Mouse (Mus musculus): ENCODE measurements around the gene Sult3a2.
"Not testable (repeated sequence)": the region's sequence is repeated elsewhere in the genome, so short reads cannot be mapped to it uniquely, and the experiment has no call there.

Sult3a2 gene

DNA sequence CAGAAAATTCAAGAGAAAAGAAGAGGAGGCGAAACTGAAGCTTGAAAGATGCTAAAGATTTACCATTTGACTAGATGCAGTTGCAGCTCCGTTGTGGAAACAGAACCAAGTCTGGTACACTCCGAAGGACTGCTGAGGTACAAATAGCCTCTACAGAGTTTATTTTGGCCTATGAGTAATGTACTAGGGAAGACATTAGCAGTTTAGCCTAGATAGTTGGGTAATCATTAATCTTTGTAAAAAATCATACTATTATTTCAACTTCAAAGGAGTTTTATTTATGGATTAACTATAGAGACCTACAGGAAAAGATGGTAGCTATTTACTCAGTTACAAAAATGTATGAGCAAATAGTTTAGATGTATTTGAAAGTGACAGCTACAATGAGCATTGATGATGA lies at the start of gene Sult3a2:
Sult3a2 (minus strand) TSS at position 101 of the 400 bp plus-strand sequence.
- no peak for DNase-seq (ENCODE audit: low read depth, low spot score)

DNA sequence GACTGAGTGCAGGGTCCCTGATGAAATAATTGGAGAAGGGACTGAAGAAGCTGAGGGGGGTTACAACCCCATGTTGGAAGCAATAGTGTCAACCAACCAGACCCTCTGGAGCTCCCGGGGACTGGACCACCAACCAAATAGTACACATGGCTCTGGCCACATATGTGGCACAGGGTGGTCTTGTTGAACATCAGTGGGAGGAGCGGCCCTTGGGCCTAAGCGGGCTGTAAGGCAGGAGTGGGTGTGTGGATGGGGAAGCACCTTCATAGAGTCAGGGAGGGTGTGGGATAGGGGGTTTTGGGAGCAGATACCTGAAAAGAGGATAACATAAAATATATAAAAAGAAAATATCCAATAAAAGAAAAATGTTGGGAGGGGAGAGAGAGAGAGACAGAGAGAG lies 34.4 kb upstream of the Sult3a2 start:
- DNase-seq (ENCODE audit: low read depth, low spot score): no peak

DNA sequence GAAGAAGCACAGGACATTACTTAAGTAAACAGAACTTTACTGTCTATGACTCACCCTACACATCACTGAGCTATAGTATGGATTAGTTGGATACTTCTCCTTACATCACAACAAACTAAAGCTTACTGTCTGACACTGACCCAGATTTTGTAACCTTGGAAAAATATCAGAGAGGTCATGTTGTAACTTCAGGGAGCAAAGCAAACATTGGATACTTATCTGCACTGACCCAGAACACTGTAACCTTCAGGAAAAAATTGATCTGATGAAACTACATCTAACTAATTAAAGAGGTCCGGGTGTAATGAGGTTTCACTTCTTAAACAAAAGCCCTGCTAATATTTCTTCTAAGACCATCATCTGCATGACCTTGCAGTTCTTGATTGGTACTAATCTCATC lies 30.4 kb upstream of the Sult3a2 start:
- no peak for DNase-seq (ENCODE audit: low read depth, low spot score)

DNA sequence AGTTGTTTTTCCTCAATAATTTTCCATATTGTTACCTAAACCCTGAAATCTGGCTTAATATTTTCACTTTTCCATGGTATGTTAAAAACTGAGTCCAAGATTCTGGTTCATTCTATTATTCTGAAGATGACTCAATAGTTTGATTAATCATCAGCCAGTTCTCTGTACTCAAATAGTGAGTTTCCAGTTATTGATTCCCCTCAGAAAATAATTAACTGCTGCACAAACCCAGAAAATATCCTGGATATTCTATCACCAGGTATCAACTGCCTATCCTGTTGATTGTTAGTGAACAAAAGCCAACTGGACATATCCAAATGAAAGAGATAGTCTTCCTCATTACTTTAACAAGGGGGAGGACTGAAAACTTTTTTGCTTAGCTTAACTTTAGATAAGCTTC lies 27.8 kb upstream of the Sult3a2 start:
- DNase-seq (ENCODE audit: low read depth, low spot score): no peak

DNA sequence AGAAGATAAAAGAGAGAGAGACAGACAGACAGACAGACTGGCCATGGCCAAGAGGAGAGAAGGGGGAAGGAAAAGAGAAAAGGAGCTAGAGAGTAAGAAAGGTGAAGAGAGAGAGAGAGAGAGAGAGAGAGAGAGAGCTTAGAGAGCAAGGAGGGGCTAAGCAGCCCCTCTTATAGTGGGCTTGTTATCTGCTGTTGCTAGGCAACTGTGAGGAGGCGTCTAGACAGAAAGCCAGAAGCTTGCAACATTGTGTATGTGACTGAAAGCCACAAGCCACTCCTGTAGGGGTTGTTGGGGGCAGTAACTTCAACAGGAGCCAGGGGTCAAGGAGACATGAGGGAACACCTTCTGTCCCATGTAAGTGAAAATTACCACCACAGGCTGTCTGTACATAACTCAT lies 25.3 kb upstream of the Sult3a2 start:
- no peak for DNase-seq (ENCODE audit: low read depth, low spot score)

DNA sequence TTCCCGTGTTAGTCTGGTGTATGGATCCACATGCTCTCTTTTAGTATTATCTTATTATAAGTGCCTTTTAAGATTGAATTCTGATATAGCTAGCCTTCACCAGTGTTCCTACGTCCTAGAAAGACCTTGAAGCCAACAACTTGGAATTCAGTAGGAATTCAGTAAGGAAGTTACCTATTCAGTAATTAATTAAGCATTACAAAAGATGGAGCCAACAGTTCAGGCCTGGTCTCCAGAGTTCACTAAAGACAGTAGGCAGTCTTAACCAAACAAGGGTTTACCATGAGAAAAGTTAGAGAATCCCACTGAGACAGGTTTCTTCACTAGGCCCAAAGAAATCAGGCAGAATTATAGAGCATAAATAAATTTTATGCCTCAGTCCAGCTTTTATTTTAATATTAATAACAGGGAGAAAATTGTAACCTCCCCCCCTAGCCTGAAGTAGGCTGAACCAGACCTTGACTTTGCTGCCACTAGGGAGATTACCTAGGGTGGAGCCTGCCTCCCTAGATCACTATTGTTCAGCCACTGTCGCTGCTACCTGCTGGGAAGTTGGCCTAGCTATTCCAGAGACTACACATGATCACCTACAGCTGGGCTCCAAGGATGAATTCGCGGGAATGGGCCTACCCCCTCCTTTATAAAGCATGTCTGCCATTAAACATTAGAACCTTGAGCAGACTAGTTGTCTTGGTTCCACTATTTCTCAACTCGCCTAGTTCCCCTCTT lies 10.9 kb upstream of the Sult3a2 start:
- not testable (repeated sequence) for DNase-seq (ENCODE audit: low read depth, low spot score)

DNA sequence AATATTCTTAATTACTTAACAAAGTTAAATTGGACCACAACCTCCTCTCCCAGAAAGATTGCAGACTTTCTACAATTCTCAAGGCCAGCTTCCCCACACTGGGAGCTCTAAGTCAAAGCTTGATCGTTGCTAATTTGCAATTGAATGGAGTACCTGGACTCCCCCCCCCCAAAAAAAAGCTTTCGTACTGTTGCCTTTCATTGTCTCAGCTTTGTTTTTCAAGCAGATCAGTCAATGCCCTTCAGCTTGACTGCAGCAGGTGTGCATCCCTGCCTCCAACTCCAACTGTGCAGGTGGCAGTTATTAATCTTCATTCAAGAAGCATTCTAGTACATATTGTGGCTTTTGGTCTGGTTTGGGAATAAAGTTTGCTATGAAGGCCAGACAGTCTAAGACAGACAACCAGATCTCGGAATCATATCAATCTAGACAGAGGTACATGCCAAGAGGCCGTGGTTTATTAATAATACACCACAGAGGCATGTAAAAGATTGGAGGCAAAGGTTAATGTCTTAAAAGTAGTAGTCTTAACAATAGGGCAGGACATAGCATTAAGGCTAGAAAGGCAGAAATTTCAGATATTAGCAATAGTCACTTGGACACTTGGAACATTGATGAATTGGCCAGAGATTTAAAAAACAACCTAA lies 9.9 kb upstream of the Sult3a2 start:
- not testable (repeated sequence) for DNase-seq (ENCODE audit: low read depth, low spot score)

DNA sequence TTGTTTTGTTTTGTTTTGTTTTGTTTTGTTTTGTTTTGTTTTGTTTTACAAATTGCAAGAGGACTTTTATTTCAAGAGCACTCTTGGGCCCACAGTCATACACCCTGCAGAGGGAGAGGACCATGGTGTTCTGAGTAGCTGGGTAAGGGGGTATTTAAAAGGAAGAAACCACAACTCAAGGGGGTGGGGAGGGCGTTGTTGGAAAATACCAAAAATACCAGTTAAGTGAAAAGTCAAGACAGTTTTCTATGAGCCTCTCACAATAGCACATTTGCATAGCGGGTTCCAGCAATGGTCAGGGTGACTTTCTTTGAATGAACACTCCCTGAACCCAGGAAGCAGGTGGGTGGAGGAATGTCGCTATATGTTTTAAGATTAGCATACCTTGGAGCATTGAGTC lies 5.7 kb upstream of the Sult3a2 start:
- DNase-seq (ENCODE audit: low read depth, low spot score): not testable (repeated sequence)

DNA sequence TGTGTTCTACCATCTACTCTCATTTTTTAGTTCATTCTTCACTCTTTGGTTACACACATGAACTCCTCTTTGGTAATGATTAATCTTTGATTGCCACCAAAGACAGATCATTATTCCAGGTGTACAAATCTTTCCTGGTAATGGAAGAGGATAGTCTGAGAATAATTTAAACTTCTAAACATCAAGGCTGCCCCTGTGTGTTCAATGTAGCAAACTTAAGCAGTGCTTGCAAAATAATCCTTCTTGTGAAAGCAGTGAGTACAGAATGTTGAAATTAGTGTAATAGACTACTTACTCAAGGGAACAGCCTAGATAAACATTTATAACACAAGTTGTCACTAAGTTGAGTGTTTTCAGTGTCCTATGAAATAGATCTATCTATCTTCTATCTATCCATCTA lies 1.0 kb upstream of the Sult3a2 start:
- no peak for DNase-seq (ENCODE audit: low read depth, low spot score)

DNA sequence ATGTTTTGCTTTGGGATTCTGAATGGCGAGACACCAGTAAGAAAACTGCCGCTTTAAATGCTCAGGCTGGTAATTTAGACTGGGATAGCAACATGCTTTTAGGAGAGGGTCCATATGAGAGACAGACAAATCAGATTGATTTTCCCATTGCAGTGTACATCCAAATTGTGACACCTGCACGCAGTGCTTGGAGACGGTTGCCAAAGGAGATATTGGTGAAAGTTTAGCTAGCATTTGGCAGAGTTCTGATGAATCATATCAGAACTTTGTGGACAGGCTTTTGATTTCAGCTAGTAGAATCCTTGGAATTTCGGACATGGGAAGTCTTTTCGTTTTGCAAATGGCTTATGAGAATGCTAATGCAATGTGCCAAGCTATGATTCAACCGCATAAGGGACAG lies 51.3 kb downstream of the Sult3a2 start:
- DNase-seq (ENCODE audit: low read depth, low spot score): not testable (repeated sequence)

DNA sequence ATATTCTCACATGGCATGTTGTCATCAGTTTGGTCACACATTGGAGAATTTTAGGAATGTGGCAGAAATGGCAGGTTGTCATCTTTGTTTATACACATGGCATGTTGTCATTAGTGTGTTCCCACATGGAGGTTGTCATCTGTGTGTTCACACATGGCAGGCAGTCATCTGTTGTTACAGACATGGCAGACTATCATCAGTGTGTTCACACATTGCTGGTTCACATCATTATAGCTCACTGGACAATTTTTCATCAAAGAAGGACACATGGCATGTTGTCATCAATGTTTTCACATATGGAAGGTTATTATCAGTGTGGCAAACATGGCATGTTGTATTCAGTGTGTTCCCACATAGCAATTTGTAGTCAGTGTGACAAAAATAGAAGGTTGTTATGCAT lies 53.3 kb downstream of the Sult3a2 start:
- no peak for DNase-seq (ENCODE audit: low read depth, low spot score)

DNA sequence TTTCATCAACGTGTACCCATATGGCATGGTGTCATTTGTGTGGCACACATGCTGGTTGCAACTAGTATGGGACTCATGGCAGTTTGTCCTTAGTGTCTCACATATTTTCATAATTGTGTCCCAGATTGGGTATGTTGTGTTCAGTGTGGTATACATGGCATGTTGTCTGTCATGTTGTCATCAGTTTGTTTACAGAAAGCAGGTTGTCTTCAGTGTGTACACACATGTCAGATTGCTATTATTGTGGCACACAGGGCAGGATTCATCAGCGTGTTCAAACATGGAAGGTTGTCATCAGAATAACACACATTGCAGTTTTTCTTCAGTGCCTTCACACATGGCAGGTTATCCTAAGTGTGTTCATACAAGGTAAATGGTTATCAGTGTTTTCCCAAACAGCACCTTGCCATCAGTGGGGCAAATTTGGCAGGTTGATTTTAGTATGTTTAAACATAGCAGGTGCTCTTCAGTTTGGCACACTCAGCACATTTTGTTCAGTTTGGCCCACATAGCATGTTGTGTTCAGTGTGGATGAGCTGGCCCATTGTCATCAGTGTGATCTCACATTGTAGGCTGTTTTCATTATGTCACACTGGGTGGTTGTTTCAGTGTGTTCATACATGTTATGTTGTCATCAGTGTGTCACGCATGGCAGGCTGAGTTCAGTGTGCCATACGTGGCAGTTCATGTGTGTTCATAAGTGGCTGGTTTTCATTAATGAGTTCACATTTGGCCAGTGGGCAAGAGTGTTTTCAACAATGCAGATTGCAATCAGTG lies 53.9 kb downstream of the Sult3a2 start:
- no peak for DNase-seq (ENCODE audit: low read depth, low spot score)

DNA sequence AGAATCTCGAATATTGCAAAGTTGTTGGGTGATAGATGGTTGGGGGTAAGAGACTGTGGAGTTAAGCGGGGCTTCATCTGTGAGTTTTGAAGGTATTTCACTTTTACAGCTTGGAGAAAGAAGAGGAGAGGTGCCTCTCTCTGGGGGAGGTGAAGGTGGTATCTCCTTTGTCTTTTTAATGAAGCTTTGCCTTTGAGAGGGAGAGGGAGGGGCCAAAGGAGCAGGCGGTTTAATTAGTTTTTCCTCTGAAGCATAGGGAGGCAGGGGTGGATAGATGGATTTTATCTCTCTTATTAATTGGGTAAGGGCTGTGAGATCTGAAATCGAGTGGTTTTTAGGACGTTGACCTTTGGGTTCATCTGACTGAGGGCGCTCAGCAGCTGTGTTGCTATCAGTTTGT lies 62.7 kb downstream of the Sult3a2 start:
- no peak for DNase-seq (ENCODE audit: low read depth, low spot score)

DNA sequence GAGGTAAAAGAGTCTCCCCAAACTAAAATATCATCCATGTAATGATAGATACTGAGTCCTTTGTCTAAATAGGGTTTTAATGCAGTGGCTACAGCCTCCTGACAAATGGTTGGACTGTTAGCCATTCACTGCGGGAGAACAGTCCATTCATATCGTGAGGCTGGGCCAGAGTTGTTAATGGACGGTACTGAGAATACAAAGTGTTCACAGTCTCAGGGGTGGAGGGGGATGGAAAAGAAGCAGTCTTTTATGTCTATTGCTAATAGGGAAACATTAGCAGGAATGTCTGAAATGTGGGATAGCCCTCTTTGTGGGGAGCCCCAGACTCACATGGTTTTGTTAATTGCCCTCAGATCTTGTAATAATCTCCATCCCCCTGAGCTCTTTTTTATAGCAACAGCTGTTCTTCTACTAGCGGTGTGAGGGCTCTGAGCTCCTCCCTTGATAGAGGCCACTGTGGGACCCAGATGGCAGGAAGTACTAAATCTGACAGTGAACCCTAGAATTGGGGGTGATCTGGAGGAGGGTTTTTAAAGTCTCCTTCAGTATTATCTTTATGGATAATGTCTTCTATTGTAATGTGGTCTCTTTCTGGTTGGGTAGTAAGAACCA lies 64.6 kb downstream of the Sult3a2 start:
- DNase-seq (ENCODE audit: low read depth, low spot score): no peak
